ENCODE assay signal across 7 mouse cellular contexts in genomic region chr19:53313684-53314443, GRCm38 (mm10). TPM values are rescaled to one million over a fixed set of nuclear protein-coding genes. Genes with fewer than 3 reads are reported as not detected.
DNase-seq lines count a peak whose midpoint lies in the region; ATAC-seq lines count a peak whose summit lies in the region.

No protein-coding gene starts in this region.

- H3K9me3 ChIP-seq in intestine, embryonic 16.5 days (ENCODE audit: control insufficient read depth, low read length), result no peaks in the 10 kb centered on the region
- no peaks in the 10 kb centered on the region for H3K9me3 ChIP-seq in midbrain, embryonic 11.5 days (ENCODE audit: control insufficient read depth, low read length)

- H3K27ac ChIP-seq in intestine, embryonic 16.5 days (ENCODE audit: low read length), result peak overlapping the region; percentile 97
- peak overlapping the region; percentile 89 for H3K27ac ChIP-seq in midbrain, embryonic 11.5 days (ENCODE audit: low read depth, low read length)

- peak; percentile 85 for ATAC-seq in intestine, embryonic 16.5 days
- ATAC-seq in midbrain, embryonic 11.5 days (ENCODE audit: low FRiP score), result peak; percentile 83

- H3K4me3 ChIP-seq in intestine, embryonic 16.5 days (ENCODE audit: low read length), result peak overlapping the region; percentile 93
- H3K4me3 ChIP-seq in midbrain, embryonic 11.5 days (ENCODE audit: low read depth, low read length), result peak overlapping the region; percentile 93

- peak overlapping the region; percentile 96 for H3K9ac ChIP-seq in intestine, embryonic 16.5 days (ENCODE audit: low read depth, low read length)
- H3K9ac ChIP-seq in midbrain, embryonic 11.5 days (ENCODE audit: low read length), result peak overlapping the region; percentile 94

- no peaks in the 10 kb centered on the region for H3K36me3 ChIP-seq in intestine, embryonic 16.5 days (ENCODE audit: control insufficient read depth, insufficient read depth, low read length)
- H3K36me3 ChIP-seq in midbrain, embryonic 11.5 days (ENCODE audit: control insufficient read depth, insufficient read depth, low read length), result no peaks in the 10 kb centered on the region; the same call in 1 of the 2 replicates

- H3K4me2 ChIP-seq in intestine, embryonic 16.5 days (ENCODE audit: low read depth, low read length), result peak overlapping the region; percentile 95
- peak overlapping the region; percentile 96 for H3K4me2 ChIP-seq in midbrain, embryonic 11.5 days

- peak; percentile 99 for DNase-seq in adrenal gland, adult 8-10 months
- peak; percentile 99 for DNase-seq in embryo, embryonic 9.5 days (ENCODE audit: extremely low spot score)
- peak; percentile 96 to 99 for DNase-seq in gastrocnemius, postnatal 4 days (ENCODE audit: low spot score in 2 of 2)
- peak; percentile 99 to 100 for DNase-seq in left cerebral cortex, postnatal 36 days (ENCODE audit: low spot score in 2 of 2)
- DNase-seq in midbrain, embryonic 11.5 days (ENCODE audit: low spot score, missing footprints), result peak; percentile 100
- DNase-seq in skeletal muscle tissue, adult 2 months (ENCODE audit: low read depth, low spot score), result peak; percentile 99

- H3K4me1 ChIP-seq in intestine, embryonic 16.5 days (ENCODE audit: control insufficient read depth, insufficient read depth, low read length), result peaks cover 26% of the 10 kb centered on the region
- H3K4me1 ChIP-seq in midbrain, embryonic 11.5 days (ENCODE audit: control insufficient read depth, insufficient read depth, low read length), result peaks cover 15% of the 10 kb centered on the region

- no peaks in the 10 kb centered on the region for H3K27me3 ChIP-seq in intestine, embryonic 16.5 days (replicated peaks; ENCODE audit: control insufficient read depth, insufficient read depth, low read length)
- H3K27me3 ChIP-seq in midbrain, embryonic 11.5 days (ENCODE audit: control insufficient read depth, insufficient read depth, low read length), result no peaks in the 10 kb centered on the region

- WGBS in intestine, embryonic 16.5 days, result under 1% methylated on average over 52 of the region's 52 CpGs
- WGBS in midbrain, embryonic 11.5 days, result under 1% methylated on average over 52 of the region's 52 CpGs

- intact Hi-C loops in left cerebral cortex, postnatal 36 days (cut with DNase I), result loop anchor here (1.0 to 5.0 kb wide), 3 partner anchors 15 to 172 kb away; partner anchors contain the start of gene Add3

RNA-seq across cellular contexts. Expression of gene Mxi1, which starts 3.5 kb away (rescaled TPM):
- total RNA-seq in adrenal gland, adult 8-10 months (2022), result 10 to 100 TPM; 33.5 to 38.1 (median 34.5) TPM
- total RNA-seq in gastrocnemius, postnatal 4 days (2021), result 10 to 100 TPM; 27.0 to 28.4 TPM
- polyA plus RNA-seq in intestine, embryonic 16.5 days (2015; fragmentation: Nextera tagmentation; extraction: Ambion mirVana), result 10.3 and 12.9 TPM in 2 replicates
- total RNA-seq in left cerebral cortex, postnatal 36 days (2021), result 10 to 100 TPM; 91.9 to 94.5 TPM
- polyA plus RNA-seq in midbrain, embryonic 11.5 days (2014; fragmentation: Nextera tagmentation; extraction: Ambion mirVana), result 59.0 and 59.1 TPM in 2 replicates

RNA-seq across cellular contexts. Expression of gene Gm10197, which starts 57.7 kb away (rescaled TPM):
- total RNA-seq in adrenal gland, adult 8-10 months (2022), result not detected
- not detected for total RNA-seq in gastrocnemius, postnatal 4 days (2021)
- not detected in 2 replicates for polyA plus RNA-seq in intestine, embryonic 16.5 days (2015; fragmentation: Nextera tagmentation; extraction: Ambion mirVana)
- not detected for total RNA-seq in left cerebral cortex, postnatal 36 days (2021)
- not detected in 2 replicates for polyA plus RNA-seq in midbrain, embryonic 11.5 days (2014; fragmentation: Nextera tagmentation; extraction: Ambion mirVana)

Comparison
In these comparisons a context has a peak if more than half of its experiments do, and no peak if none do; other contexts are left out.
1. Peak in every context shown above with its lines: DNase-seq, ATAC-seq, H3K4me3 ChIP-seq and H3K27ac ChIP-seq.